Mouse (Mus musculus) lung, embryonic 14.5 days (tissue): ENCODE results near the gene Slc44a2. TPM values are rescaled to one million over a fixed set of nuclear protein-coding genes. Genes with fewer than 3 reads are reported as not detected.
A peak's percentile ranks its signal among the peaks of the same experiment; 100 is the strongest.

ENCODE experiments used
- ATAC-seq: fragments of 200-750 bp; cut with Nextera tagmentation; 2 replicates; pipeline ENCODE4 v1.8.0; 2017; ENCODE audit warnings: mild to moderate bottlenecking, moderate TSS enrichment, moderate library complexity; ENCODE audit not compliant: insufficient read depth
- DNase-seq: peaks from one replicate; pipeline ENCODE4 v3.0.0-alpha.2; 2015
- H3K27ac ChIP-seq: fragments of 300-500 bp; sonication (generic); 2 replicates; pipeline ENCODE4 v1.5.1; 2014; ENCODE audit warnings: low read depth, mild to moderate bottlenecking, moderate library complexity
- H3K27me3 ChIP-seq: fragments of 300-500 bp; sonication (generic); 2 replicates; pipeline ENCODE4 v1.6.1; 2014; ENCODE audit warnings: low read length, control low read depth; ENCODE audit not compliant: insufficient read depth
- H3K36me3 ChIP-seq: fragments of 300-500 bp; sonication (generic); 2 replicates; pipeline ENCODE4 v1.6.1; 2014; ENCODE audit warnings: control low read depth; ENCODE audit not compliant: insufficient read depth
- H3K4me1 ChIP-seq: fragments of 300-500 bp; sonication (generic); 2 replicates; pipeline ENCODE4 v1.6.1; 2014; ENCODE audit warnings: antibody characterized with exemption, control low read depth; ENCODE audit not compliant: insufficient read depth
- H3K4me2 ChIP-seq: fragments of 300-500 bp; sonication (generic); 2 replicates; pipeline ENCODE4 v1.6.1; 2014; ENCODE audit warnings: mild to moderate bottlenecking
- H3K4me3 ChIP-seq: fragments of 300-500 bp; sonication (generic); 2 replicates; pipeline ENCODE4 v1.5.1; 2014; ENCODE audit warnings: low read depth, low read length
- H3K9ac ChIP-seq: fragments of 300-500 bp; sonication (generic); 2 replicates; pipeline ENCODE4 v1.6.1; 2014
- H3K9me3 ChIP-seq: fragments of 300-500 bp; sonication (generic); 2 replicates; pipeline ENCODE4 v1.6.1; 2016; ENCODE audit warnings: low read depth, low read length, control low read depth
- CTCF ChIP-seq: IDR thresholded peaks from 2 replicates; pipeline ENCODE4 v1.5.1; 2016; ENCODE audit warnings: antibody characterized with exemption, low read depth
- WGBS: fragments of 180-500 bp; shearing (Covaris S2); extraction: QIAGEN DNeasy Blood & Tissue Kit; methylation state at CpG from one replicate; pipeline ENCODE4 v1.1.7; 2014; 5-methylcytosine and 5-hydroxymethylcytosine counted together
- polyA plus RNA-seq: library from polyadenylated mRNA; unstranded; fragments of >200 nt; fragmentation: Nextera tagmentation; extraction: Ambion mirVana; gene quantifications from 2 replicates; pipeline ENCODE4 v1.2.1, GENCODE M21; 2014

Gene Slc44a2
- polyA plus RNA-seq, result 122 TPM in 2 replicates

DNA sequence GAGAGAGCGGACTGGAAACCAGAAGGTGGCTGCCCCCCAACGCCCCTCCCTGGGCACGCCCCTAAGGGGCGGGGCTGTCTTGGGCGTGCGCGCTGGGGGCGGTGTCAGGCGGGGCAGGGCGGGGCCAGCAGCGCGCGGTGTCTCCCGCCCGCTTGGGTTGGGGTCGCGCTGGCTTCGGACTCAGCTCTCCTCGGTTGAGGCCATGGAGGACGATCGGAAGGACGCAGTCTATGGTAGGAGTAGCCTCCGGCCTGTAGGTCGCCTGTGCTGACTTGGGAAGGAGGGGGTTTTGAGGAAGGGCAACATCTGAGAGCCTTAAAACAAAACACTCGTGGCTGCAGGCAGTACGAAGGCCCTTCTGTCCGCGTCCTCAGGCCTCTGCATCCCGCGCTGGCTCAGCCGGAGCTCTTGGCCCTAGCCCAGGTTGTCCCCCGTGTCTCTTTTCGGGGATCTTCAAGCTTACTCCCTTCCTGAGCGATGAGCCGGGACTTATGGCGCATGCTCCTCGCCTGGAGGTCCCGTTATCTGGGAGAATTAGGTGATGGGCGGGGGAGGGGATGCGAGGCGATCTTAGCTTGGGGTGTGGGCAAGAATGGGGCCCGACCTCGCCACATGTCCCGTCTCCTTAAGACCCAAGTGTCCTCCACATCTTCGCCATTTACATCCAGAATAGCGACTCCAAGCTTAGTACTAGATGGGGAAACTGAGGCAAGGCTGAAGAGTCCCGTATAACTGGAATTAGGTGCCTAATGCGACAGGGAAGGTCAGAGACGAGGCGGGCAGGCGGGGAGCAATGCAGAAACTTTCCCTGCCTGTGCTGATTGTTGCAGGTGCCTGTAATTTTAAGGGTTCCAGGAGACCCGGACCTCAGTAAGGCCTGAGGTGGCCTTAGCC is at the start of gene Slc44a2:
Gene Slc44a2 (plus strand): TSS at position 80 of the 894 bp plus-strand sequence.
- under 1% methylated on average over 52 of the region's 52 CpGs for WGBS
- ATAC-seq, result peak; percentile 89
- Histone ChIP-seq H3K36me3 (0 out of 2 replicates have a peak, but pooled peaks cover 5% of the 10 kb centered on the region), H3K9ac (peak within 1 kb of the TSS; percentile 67), H3K27me3 (no peaks in the 10 kb centered on the region), H3K4me2 (peak within 1 kb of the TSS; percentile 96), H3K9me3 (no peaks in the 10 kb centered on the region), H3K27ac (peak within 1 kb of the TSS; percentile 14; the same call in 1 of the 2 replicates), H3K4me1 (peaks cover 7% of the 10 kb centered on the region; the same call in 1 of the 2 replicates), H3K4me3 (peak within 1 kb of the TSS; percentile 63)
- peak; percentile 95 for DNase-seq
- no peak for TF ChIP-seq CTCF

DNA sequence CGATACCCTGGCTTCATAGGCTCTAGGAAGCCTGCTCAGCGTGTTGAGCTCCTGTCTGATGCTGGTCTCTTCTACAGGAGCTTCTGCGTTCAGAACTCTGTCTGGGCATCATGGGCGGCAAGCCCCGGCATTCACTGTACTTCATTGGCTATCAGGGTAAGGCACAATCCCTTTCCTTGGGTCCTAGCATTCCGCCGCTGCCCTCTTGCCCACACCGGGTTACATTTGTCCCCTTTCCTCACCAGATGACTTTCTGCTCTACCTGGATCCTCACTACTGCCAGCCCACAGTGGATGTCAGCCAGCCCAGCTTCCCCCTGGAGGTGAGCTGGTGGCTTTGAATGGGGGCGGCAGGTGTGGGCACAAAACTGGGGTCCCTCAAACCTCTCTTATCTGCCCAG is 48.1 kb upstream of the Slc44a2 start:
- no peaks in the 10 kb centered on the region for H3K27me3 ChIP-seq
- no peak overlapping the region for H3K27ac ChIP-seq
- H3K4me2 ChIP-seq, result no peak overlapping the region
- no peaks in the 10 kb centered on the region for H3K9me3 ChIP-seq
- TF ChIP-seq CTCF, result no peak
- H3K4me1 ChIP-seq, result no peaks in the 10 kb centered on the region
- DNase-seq (no peak), ATAC-seq (no peak)
- H3K9ac ChIP-seq, result no peak overlapping the region
- no peak overlapping the region for H3K4me3 ChIP-seq
- H3K36me3 ChIP-seq, result peaks cover 97% of the 10 kb centered on the region
- 90% methylated on average over 9 of the region's 9 CpGs for WGBS

DNA sequence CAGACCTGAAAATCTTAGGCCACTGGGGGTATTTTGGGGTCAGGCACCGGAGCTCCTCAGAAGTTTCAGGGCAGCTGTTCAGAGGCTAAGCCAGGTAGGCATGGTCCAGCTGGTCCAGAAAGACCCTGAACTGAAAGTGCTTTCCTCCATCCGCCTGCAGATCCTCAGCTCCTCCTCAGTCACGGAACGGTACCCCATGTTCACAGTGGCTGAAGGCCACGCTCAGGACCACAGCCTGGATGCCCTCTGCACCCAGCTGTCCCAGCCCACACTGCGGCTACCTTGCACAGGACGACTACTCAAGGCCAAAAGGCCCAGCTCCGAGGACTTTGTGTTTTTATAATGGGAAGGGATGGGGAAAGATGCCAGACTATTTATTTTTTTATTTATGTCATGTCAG is 47.4 kb upstream of the Slc44a2 start:
- Histone ChIP-seq H3K9ac (no peak overlapping the region), H3K27ac (no peak overlapping the region), H3K9me3 (no peaks in the 10 kb centered on the region), H3K36me3 (peaks cover 98% of the 10 kb centered on the region), H3K4me2 (no peak overlapping the region), H3K4me1 (no peaks in the 10 kb centered on the region), H3K4me3 (no peak overlapping the region), H3K27me3 (no peaks in the 10 kb centered on the region)
- TF ChIP-seq CTCF, result no peak
- DNase-seq (no peak), ATAC-seq (no peak)
- 72% methylated on average over 8 of the region's 8 CpGs for WGBS

DNA sequence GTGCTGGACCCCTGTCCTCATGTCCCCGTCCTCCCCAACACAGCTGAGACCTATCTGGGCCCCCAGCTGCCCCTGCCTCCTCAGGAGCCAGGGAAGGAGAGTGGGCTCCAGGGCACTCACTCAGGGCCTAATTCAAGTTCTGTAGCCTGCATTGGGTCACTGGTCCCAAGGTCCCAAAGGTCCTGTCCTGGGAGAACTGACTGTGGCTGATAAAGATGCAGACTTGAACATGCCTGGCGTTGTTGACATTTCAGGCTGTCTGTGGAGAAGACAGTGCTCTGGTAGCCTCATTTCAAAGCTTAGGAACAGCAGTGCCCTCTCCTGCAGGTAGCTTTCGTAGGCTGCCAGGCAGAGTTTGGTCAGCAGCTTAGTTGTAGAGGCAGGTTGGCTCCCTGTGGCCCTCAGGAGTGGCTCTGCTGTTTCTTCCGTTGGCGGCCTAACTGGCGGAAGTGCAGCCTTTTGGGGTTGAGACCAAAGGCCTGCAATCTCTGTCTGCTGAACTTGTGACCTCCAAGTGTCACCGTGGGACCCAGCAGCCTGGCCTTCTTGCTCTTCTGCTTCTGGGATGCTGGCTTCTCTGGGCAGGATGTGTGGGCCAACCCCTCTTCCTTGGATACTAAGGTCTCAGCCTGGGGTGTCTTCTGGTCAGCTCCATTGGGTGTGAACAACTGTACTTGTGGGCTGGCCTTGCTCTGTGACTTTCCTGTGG is 46.8 kb upstream of the Slc44a2 start:
- Histone ChIP-seq H3K9me3 (no peaks in the 10 kb centered on the region), H3K4me2 (no peak overlapping the region), H3K4me3 (no peak overlapping the region), H3K36me3 (peaks cover 98% of the 10 kb centered on the region), H3K4me1 (no peaks in the 10 kb centered on the region), H3K27ac (no peak overlapping the region), H3K9ac (no peak overlapping the region), H3K27me3 (no peaks in the 10 kb centered on the region)
- DNase-seq, result no peak
- WGBS, result 54% methylated on average over 7 of the region's 7 CpGs
- no peak for ATAC-seq
- TF ChIP-seq CTCF, result no peak

DNA sequence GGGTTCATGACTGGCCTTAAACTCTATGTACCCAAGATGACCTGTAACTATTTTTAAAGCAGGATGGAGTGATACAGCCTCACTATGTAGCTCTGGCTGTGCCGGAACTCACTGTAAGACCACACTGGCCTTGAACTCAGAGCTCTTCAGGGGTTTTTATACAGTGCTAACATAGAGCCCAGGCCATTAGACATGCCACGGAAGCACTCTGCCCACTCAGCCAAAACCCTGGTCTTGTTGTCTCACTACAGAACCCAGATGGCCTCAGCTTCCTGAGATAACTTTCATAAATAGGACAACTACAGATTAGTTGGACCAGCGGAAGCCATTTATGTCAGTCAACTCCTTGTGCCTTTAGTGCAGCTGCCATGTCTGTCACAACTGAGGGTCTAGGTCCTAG is 46.2 kb upstream of the Slc44a2 start:
- H3K4me1 ChIP-seq, result no peaks in the 10 kb centered on the region
- H3K27ac ChIP-seq, result no peak overlapping the region
- no peaks in the 10 kb centered on the region for H3K27me3 ChIP-seq
- H3K36me3 ChIP-seq, result peaks cover 98% of the 10 kb centered on the region
- no peak overlapping the region for H3K4me3 ChIP-seq
- no peak overlapping the region for H3K4me2 ChIP-seq
- TF ChIP-seq CTCF, result no peak
- DNase-seq, result no peak
- no peak for ATAC-seq
- no peaks in the 10 kb centered on the region for H3K9me3 ChIP-seq
- 86% methylated on average over 3 of the region's 3 CpGs for WGBS
- H3K9ac ChIP-seq, result no peak overlapping the region

DNA sequence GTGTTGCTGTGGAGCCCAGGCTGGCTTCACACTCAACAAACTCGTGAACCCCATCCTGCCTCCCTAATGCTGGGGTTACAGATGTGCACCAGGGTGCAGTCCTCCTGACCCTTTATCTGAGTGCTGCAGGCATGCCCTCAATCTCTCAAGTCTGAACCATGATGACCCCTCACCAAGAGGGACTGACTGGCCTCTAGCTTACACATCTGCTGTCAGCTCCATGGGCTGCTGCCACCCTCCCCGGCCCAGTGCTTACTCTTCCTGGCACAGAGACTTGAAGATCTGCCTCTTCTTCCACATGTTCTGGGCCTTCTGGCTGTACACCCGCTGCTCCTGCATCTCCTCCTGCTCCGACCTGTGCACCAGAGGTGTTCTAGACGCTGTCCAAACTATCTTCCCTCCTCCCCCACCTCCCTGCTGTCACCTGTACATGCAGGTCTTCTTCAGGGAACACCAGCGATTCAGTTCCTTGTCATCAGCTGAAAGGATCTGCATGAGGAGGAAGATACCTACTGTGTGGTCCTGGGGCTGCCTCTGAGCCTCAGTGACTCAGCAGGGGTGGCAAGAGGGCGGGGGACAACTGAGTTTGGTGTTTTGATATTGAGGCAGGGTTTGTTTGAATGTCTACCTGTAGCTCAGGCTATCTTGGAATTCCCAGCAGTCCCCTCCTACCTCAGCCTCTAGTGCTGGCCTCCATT is 45.3 kb upstream of the Slc44a2 start:
- no peak overlapping the region for H3K4me3 ChIP-seq
- WGBS, result 74% methylated on average over 7 of the region's 7 CpGs
- no peaks in the 10 kb centered on the region for H3K4me1 ChIP-seq
- TF ChIP-seq CTCF, result no peak
- no peak overlapping the region for H3K27ac ChIP-seq
- no peak overlapping the region for H3K9ac ChIP-seq
- no peak overlapping the region for H3K4me2 ChIP-seq
- ATAC-seq (no peak), DNase-seq (no peak)
- no peaks in the 10 kb centered on the region for H3K27me3 ChIP-seq
- H3K36me3 ChIP-seq, result peaks cover 98% of the 10 kb centered on the region
- no peaks in the 10 kb centered on the region for H3K9me3 ChIP-seq
